Mouse (Mus musculus): ENCODE data around the gene Panx2. TPM values are rescaled to one million over a fixed set of nuclear protein-coding genes. Genes with fewer than 3 reads are reported as not detected.

Gene Panx2
- total RNA-seq, 2 experiments from 2014 or later = not detected

GRCm38 (mm10) chr15:89074613-89075477, 15.3 kb downstream of the Panx2 start, which contains the start of gene Trabd:
TSS of gene Trabd (plus strand) at chr15:89075124.
- peak; percentile 23 for ATAC-seq (replicated peaks; ENCODE audit: poor library complexity)

- ATAC-seq (replicated peaks; ENCODE audit: poor library complexity) = peak; percentile 58
These were observed 16.1 kb downstream of the Panx2 start for GRCm38 (mm10) chr15:89075478-89076147.

GRCm38 (mm10) chr15:89076156-89076731, 16.7 kb downstream of the Panx2 start:
- 0 out of 2 replicates have a peak, but pooled peaks have one; percentile 1 for ATAC-seq (replicated peaks; ENCODE audit: poor library complexity)

GRCm38 (mm10) chr15:89078208-89078836, 18.8 kb downstream of the Panx2 start:
- peak; percentile 72 for ATAC-seq (replicated peaks; ENCODE audit: poor library complexity)

- no peak for ATAC-seq (replicated peaks; ENCODE audit: poor library complexity)
These were observed 24.4 kb downstream of the Panx2 start for GRCm38 (mm10) chr15:89083906-89084305.

GRCm38 (mm10) chr15:89084826-89085225, 25.3 kb downstream of the Panx2 start:
- ATAC-seq (replicated peaks; ENCODE audit: poor library complexity) = no peak

GRCm38 (mm10) chr15:89088607-89089247, 29.2 kb downstream of the Panx2 start, which contains the start of gene Selenoo:
TSS of gene Selenoo (plus strand) at chr15:89089084.
- peak; percentile 91 for ATAC-seq (replicated peaks; ENCODE audit: poor library complexity)

GRCm38 (mm10) chr15:89089248-89090051, 29.9 kb downstream of the Panx2 start:
- ATAC-seq (replicated peaks; ENCODE audit: poor library complexity) = peak; percentile 15

GRCm38 (mm10) chr15:89090662-89091061, 31.1 kb downstream of the Panx2 start:
- ATAC-seq (replicated peaks; ENCODE audit: poor library complexity) = no peak

GRCm38 (mm10) chr15:89092181-89092580, 32.6 kb downstream of the Panx2 start:
- no peak for ATAC-seq (replicated peaks; ENCODE audit: poor library complexity)

GRCm38 (mm10) chr15:89097450-89097849, 37.9 kb downstream of the Panx2 start:
- no peak for ATAC-seq (replicated peaks; ENCODE audit: poor library complexity)

GRCm38 (mm10) chr15:89098616-89099015, 39.1 kb downstream of the Panx2 start:
- no peak for ATAC-seq (replicated peaks; ENCODE audit: poor library complexity)

- no peak for ATAC-seq (replicated peaks; ENCODE audit: poor library complexity)
These were observed 41.3 kb downstream of the Panx2 start for GRCm38 (mm10) chr15:89100823-89101222.

GRCm38 (mm10) chr15:89102646-89103045, 43.1 kb downstream of the Panx2 start:
- ATAC-seq (replicated peaks; ENCODE audit: poor library complexity) = no peak

GRCm38 (mm10) chr15:89103921-89104320, 44.4 kb downstream of the Panx2 start:
- no peak for ATAC-seq (replicated peaks; ENCODE audit: poor library complexity)

GRCm38 (mm10) chr15:89104425-89104824, 44.9 kb downstream of the Panx2 start:
- ATAC-seq (replicated peaks; ENCODE audit: poor library complexity) = no peak

GRCm38 (mm10) chr15:89106073-89106472, 46.5 kb downstream of the Panx2 start:
- no peak for ATAC-seq (replicated peaks; ENCODE audit: poor library complexity)

- no peak for ATAC-seq (replicated peaks; ENCODE audit: poor library complexity)
These were observed 47.4 kb downstream of the Panx2 start for GRCm38 (mm10) chr15:89106976-89107375.

GRCm38 (mm10) chr15:89110147-89110546, 50.6 kb downstream of the Panx2 start:
- no peak for ATAC-seq (replicated peaks; ENCODE audit: poor library complexity)

- peak; percentile 45 for ATAC-seq (replicated peaks; ENCODE audit: poor library complexity)
These were observed 58.5 kb downstream of the Panx2 start for GRCm38 (mm10) chr15:89118007-89118406.

Data from megakaryocyte progenitor cell, adult 5-6 weeks (primary cell).